Mouse (Mus musculus): ENCODE results near the gene Dab2.

DNA sequence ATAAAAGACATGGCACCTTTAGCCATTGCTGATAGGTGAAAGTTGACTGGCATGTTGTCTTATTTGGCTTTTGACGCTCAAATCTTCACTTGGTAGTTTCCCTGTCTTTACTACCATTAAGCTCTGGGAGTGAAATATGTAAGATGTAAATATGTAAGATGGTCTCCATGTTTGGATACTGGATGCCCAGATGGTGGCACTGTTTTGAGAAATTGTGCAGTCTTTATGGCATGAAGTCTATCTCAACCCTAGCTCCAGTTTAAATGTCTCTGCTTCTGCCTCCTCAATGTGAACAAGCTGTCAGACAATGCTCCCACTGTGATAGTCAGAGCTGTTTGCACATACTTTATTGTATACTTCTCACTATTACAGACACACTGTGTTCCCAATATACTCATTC lies 169.3 kb downstream of the Dab2 start:
- TF ChIP-seq POLR2A (IDR thresholded peaks at IDR 0.05; ENCODE audit: control insufficient read depth, extremely low read depth, insufficient read depth, low read length, poor library complexity), result no peak
- TF ChIP-seq CTCF (IDR thresholded peaks at IDR 0.05; ENCODE audit: borderline replicate concordance, control insufficient read depth, extremely low read depth, insufficient read depth, low read length, poor library complexity), result no peak
